Mouse (Mus musculus) bone marrow macrophage, adult 2 months (primary cell): ENCODE data around the gene Myh7b.

ENCODE experiments used
- CTCF ChIP-seq: IDR thresholded peaks from 2 replicates; pipeline ENCODE4 v1.5.1; 2012; ENCODE audit warnings: low read depth, mild to moderate bottlenecking, low read length, moderate library complexity
- POLR2A ChIP-seq: IDR thresholded peaks from 2 replicates; pipeline ENCODE4 v1.6.1; 2012; ENCODE audit warnings: mild to moderate bottlenecking, low read depth, low read length, borderline replicate concordance

DNA sequence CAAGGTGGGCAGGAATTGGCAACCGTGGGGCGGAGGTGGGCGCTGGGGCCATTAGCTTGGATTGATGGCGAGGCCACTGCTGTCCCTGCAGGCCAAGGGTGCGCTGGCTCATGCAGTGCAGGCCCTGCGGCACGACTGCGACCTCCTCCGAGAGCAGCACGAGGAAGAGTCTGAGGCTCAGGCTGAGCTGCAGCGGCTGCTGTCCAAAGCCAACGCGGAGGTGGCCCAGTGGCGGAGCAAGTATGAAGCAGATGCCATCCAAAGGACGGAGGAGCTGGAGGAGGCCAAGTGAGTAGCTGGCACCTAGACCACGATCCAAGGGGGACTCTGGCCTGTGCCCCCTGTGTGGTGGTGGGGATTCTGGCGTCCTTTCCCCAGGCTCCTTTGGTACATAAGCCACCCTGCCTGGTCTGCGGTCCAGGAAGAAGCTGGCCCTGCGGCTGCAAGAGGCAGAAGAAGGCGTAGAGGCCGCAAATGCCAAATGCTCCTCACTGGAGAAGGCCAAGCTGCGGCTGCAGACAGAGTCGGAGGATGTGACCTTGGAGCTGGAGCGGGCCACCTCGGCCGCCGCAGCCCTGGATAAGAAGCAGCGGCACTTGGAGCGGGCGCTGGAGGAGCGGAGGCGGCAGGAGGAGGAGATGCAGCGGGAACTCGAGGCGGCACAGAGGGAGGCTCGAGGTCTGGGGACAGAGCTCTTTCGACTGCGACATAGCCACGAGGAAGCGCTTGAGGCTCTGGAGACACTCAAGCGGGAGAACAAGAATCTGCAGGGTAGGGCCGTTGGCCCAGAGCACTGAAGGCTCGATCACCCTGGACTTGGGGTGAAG lies 19.8 kb downstream of the Myh7b start:
- TF ChIP-seq POLR2A (no peak), CTCF (no peak)
